Mouse (Mus musculus) kidney, adult 11 months (tissue): ENCODE results near the gene Hdac4.

Experiments used
- DNase-seq: peaks from one replicate; pipeline ENCODE4 v3.0.0; 2022

Hdac4 gene

GRCm38 (mm10) chr1:92098456-92098855 is 97.0 kb downstream of the Hdac4 start:
- no peak for DNase-seq

GRCm38 (mm10) chr1:92096991-92097525 is 98.4 kb downstream of the Hdac4 start:
- DNase-seq = no peak

- DNase-seq = no peak
Measured at GRCm38 (mm10) chr1:92092286-92092685, 103.2 kb downstream of the Hdac4 start.

GRCm38 (mm10) chr1:92087821-92088220 is 107.7 kb downstream of the Hdac4 start:
- DNase-seq = no peak

GRCm38 (mm10) chr1:92087343-92087742 is 108.2 kb downstream of the Hdac4 start:
- no peak for DNase-seq

- no peak for DNase-seq
Measured at GRCm38 (mm10) chr1:92086841-92087240, 108.7 kb downstream of the Hdac4 start.

GRCm38 (mm10) chr1:92086277-92086813 is 109.2 kb downstream of the Hdac4 start:
- no peak for DNase-seq

GRCm38 (mm10) chr1:92084738-92085137 is 110.8 kb downstream of the Hdac4 start:
- no peak for DNase-seq

- no peak for DNase-seq
Measured at GRCm38 (mm10) chr1:92084004-92084403, 111.5 kb downstream of the Hdac4 start.

GRCm38 (mm10) chr1:92082837-92083541 is 112.5 kb downstream of the Hdac4 start:
- DNase-seq = no peak

GRCm38 (mm10) chr1:92082156-92082836 is 113.2 kb downstream of the Hdac4 start:
- DNase-seq = no peak

GRCm38 (mm10) chr1:92079982-92080537 is 115.4 kb downstream of the Hdac4 start:
- no peak for DNase-seq

- DNase-seq = no peak
Measured at GRCm38 (mm10) chr1:92075312-92075711, 120.2 kb downstream of the Hdac4 start.

GRCm38 (mm10) chr1:92074655-92075054 is 120.8 kb downstream of the Hdac4 start:
- DNase-seq = no peak

- DNase-seq = no peak
Measured at GRCm38 (mm10) chr1:92069932-92070677, 125.4 kb downstream of the Hdac4 start.

- no peak for DNase-seq
Measured at GRCm38 (mm10) chr1:92069464-92069863, 126.0 kb downstream of the Hdac4 start.

GRCm38 (mm10) chr1:92064307-92064706 is 131.2 kb downstream of the Hdac4 start:
- DNase-seq = no peak

GRCm38 (mm10) chr1:92063271-92063670 is 132.2 kb downstream of the Hdac4 start:
- DNase-seq = no peak

GRCm38 (mm10) chr1:92061198-92062073 is 134.1 kb downstream of the Hdac4 start:
- no peak for DNase-seq

GRCm38 (mm10) chr1:92060532-92061064 is 134.9 kb downstream of the Hdac4 start:
- no peak for DNase-seq

GRCm38 (mm10) chr1:92059571-92059970 is 135.9 kb downstream of the Hdac4 start:
- no peak for DNase-seq
